Mouse (Mus musculus) forebrain, embryonic 12.5 days (tissue): ENCODE results near the gene Ap5z1. TPM values are rescaled to one million over a fixed set of nuclear protein-coding genes. Genes with fewer than 3 reads are reported as not detected.

Experiments used
- ATAC-seq: fragments of 200-750 bp; cut with Nextera tagmentation; 2 replicates; pipeline ENCODE4 v1.8.0; 2017; ENCODE audit warnings: moderate TSS enrichment; ENCODE audit not compliant: low FRiP score
- H3K27ac ChIP-seq: fragments of 300-500 bp; sonication (generic); 2 replicates; pipeline ENCODE4 v1.5.1; 2016; ENCODE audit warnings: mild to moderate bottlenecking
- H3K27me3 ChIP-seq: fragments of 300-500 bp; sonication (generic); 2 replicates; pipeline ENCODE4 v1.6.1; 2016; ENCODE audit warnings: mild to moderate bottlenecking
- H3K36me3 ChIP-seq: fragments of 300-500 bp; sonication (generic); replicated peaks from 2 replicates; pipeline ENCODE4 v1.6.1; 2016; ENCODE audit warnings: mild to moderate bottlenecking
- H3K4me1 ChIP-seq: fragments of 300-500 bp; sonication (generic); 2 replicates; pipeline ENCODE4 v1.6.1; 2016
- H3K4me2 ChIP-seq: fragments of 300-500 bp; sonication (generic); 2 replicates; pipeline ENCODE4 v1.6.1; 2016; ENCODE audit warnings: mild to moderate bottlenecking, moderate library complexity
- H3K4me3 ChIP-seq: fragments of 300-500 bp; sonication (generic); replicated peaks from 2 replicates; pipeline ENCODE4 v1.5.1; 2016; ENCODE audit warnings: mild to moderate bottlenecking
- H3K9ac ChIP-seq: fragments of 300-500 bp; sonication (generic); 2 replicates; pipeline ENCODE4 v1.6.1; 2016; ENCODE audit warnings: mild to moderate bottlenecking
- H3K9me3 ChIP-seq: fragments of 300-500 bp; sonication (generic); 2 replicates; pipeline ENCODE4 v1.6.1; 2016
- WGBS: fragments of 180-500 bp; shearing (Covaris S2); methylation state at CpG from one replicate; pipeline ENCODE4 v1.1.7; 2016; 5-methylcytosine and 5-hydroxymethylcytosine counted together
- polyA plus RNA-seq: library from polyadenylated mRNA; unstranded; fragments of >200 nt; fragmentation: Nextera tagmentation; extraction: Ambion mirVana; gene quantifications from 2 replicates; pipeline ENCODE4 v1.2.1, GENCODE M21; 2016

Ap5z1 gene
- polyA plus RNA-seq, 1 experiment from 2014 or later = 12.7 TPM

GRCm38 (mm10) chr5:142509141-142510060 lies 45.7 kb downstream of the Ap5z1 start:
- H3K36me3 ChIP-seq = no peaks in the 10 kb centered on the region
- H3K27me3 ChIP-seq = no peaks in the 10 kb centered on the region; the same call in 1 of the 2 replicates
- H3K27ac ChIP-seq = peak overlapping the region; percentile 66; the same call in 1 of the 2 replicates
- peaks cover 13% of the 10 kb centered on the region for H3K4me1 ChIP-seq
- peak overlapping the region; percentile 42; the same call in 1 of the 2 replicates for H3K9ac ChIP-seq
- 7% methylated on average over 15 of the region's 15 CpGs for WGBS
- ATAC-seq = peak; percentile 49
- no peaks in the 10 kb centered on the region for H3K9me3 ChIP-seq
- H3K4me3 ChIP-seq = no peak overlapping the region
- peak overlapping the region; percentile 36 for H3K4me2 ChIP-seq

GRCm38 (mm10) chr5:142510061-142510414 lies 46.3 kb downstream of the Ap5z1 start:
- Histone ChIP-seq H3K36me3 (no peaks in the 10 kb centered on the region), H3K9ac (0 out of 2 replicates have a peak overlapping the region, but pooled peaks have one; percentile 42), H3K4me1 (peaks cover 13% of the 10 kb centered on the region), H3K9me3 (no peaks in the 10 kb centered on the region), H3K4me3 (no peak overlapping the region), H3K27me3 (no peaks in the 10 kb centered on the region; the same call in 1 of the 2 replicates), H3K27ac (no peak overlapping the region), H3K4me2 (0 out of 2 replicates have a peak overlapping the region, but pooled peaks have one; percentile 36)
- 38% methylated on average over 7 of the region's 7 CpGs for WGBS
- ATAC-seq = no peak

GRCm38 (mm10) chr5:142512112-142512511 lies 48.4 kb downstream of the Ap5z1 start:
- 89% methylated on average over 4 of the region's 4 CpGs for WGBS
- Histone ChIP-seq H3K4me3 (no peak overlapping the region), H3K9ac (no peak overlapping the region), H3K27me3 (no peaks in the 10 kb centered on the region; the same call in 1 of the 2 replicates), H3K9me3 (no peaks in the 10 kb centered on the region), H3K27ac (no peak overlapping the region), H3K4me2 (no peak overlapping the region), H3K36me3 (no peaks in the 10 kb centered on the region), H3K4me1 (peaks cover 13% of the 10 kb centered on the region)
- no peak for ATAC-seq

DNA sequence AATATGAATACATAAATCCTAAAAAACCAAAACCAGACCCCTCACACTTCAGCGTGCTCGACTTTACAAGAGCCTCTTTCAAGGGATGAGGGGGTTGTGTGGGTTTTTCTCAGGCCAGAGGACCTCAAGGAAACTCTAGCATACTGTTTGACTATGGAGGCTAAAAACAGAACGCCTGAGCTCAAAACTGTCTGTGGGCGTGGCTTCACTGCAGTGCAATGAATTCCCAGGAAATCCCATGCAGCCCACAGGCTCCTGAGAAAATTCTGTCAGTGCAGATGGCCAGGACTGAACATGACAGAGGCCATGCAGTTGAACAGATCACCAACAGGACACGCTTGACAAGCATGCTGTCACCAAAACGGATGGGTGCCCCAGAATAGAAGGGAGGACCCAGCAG lies 55.2 kb downstream of the Ap5z1 start:
- 66% methylated on average over 6 of the region's 6 CpGs for WGBS
- no peak overlapping the region for H3K27ac ChIP-seq
- no peak overlapping the region for H3K9ac ChIP-seq
- no peaks in the 10 kb centered on the region for H3K4me1 ChIP-seq
- H3K27me3 ChIP-seq = no peaks in the 10 kb centered on the region
- H3K9me3 ChIP-seq = no peaks in the 10 kb centered on the region
- no peaks in the 10 kb centered on the region for H3K36me3 ChIP-seq
- no peak overlapping the region for H3K4me3 ChIP-seq
- no peak overlapping the region for H3K4me2 ChIP-seq
- no peak for ATAC-seq

- Histone ChIP-seq H3K36me3 (no peaks in the 10 kb centered on the region), H3K4me1 (no peaks in the 10 kb centered on the region; the same call in 1 of the 2 replicates), H3K4me2 (no peak overlapping the region), H3K27ac (no peak overlapping the region), H3K9me3 (no peaks in the 10 kb centered on the region), H3K9ac (no peak overlapping the region), H3K4me3 (no peak overlapping the region), H3K27me3 (no peaks in the 10 kb centered on the region)
- no peak for ATAC-seq
- 81% methylated on average over 4 of the region's 4 CpGs for WGBS
These were observed 56.6 kb downstream of the Ap5z1 start for GRCm38 (mm10) chr5:142520360-142520759.

DNA sequence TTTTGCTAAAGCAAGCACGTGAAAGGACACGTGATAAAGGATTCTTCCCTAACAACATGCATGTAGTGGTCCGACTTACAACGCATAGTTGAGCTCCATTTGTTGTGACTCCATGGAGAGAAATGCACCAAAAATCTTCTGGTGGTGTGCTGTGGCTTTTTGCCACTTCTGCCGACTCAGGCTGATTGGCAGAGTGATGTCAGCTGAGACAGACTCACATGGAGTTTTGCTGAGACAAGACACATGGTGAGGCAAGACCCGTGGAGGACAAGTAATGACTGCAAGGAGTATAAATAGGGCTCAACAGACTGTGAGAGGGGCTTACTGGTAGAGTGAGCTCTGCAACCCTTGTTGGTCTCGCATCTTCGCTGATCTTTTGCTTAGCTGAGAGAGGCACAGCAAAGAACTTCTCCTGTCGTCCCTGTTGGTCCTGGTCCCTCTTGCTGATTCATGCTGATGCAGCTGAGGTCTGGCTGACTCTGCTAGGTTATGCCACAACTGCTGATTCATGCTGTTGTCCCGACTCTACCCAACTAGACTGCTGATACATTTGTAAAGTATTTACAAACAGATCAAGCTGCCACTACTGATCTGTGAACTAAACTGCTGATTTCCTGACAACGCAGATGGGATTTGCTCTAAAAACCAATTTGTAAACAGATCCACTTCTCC lies 57.6 kb downstream of the Ap5z1 start:
- WGBS = 90% methylated on average over 11 of the region's 11 CpGs

GRCm38 (mm10) chr5:142524711-142525464 lies 61.1 kb downstream of the Ap5z1 start:
- no peak overlapping the region for H3K27ac ChIP-seq
- no peak for ATAC-seq
- H3K4me3 ChIP-seq = no peak overlapping the region
- H3K9ac ChIP-seq = no peak overlapping the region
- H3K36me3 ChIP-seq = no peaks in the 10 kb centered on the region
- peaks cover 21% of the 10 kb centered on the region for H3K27me3 ChIP-seq
- WGBS = 75% methylated on average over 8 of the region's 8 CpGs
- H3K4me1 ChIP-seq = no peaks in the 10 kb centered on the region; the same call in 1 of the 2 replicates
- H3K4me2 ChIP-seq = no peak overlapping the region
- no peaks in the 10 kb centered on the region for H3K9me3 ChIP-seq

More for the DNA sequence above, 57.6 kb downstream of the Ap5z1 start:
- Histone ChIP-seq H3K4me2 (no peak overlapping the region), H3K4me1 (no peaks in the 10 kb centered on the region; the same call in 1 of the 2 replicates), H3K9me3 (no peaks in the 10 kb centered on the region), H3K27me3 (no peaks in the 10 kb centered on the region), H3K27ac (no peak overlapping the region), H3K4me3 (no peak overlapping the region), H3K9ac (no peak overlapping the region), H3K36me3 (no peaks in the 10 kb centered on the region)
- ATAC-seq = no peak

Other genes starting within 250 kb of the Ap5z1 start
- gene Foxk1, start 62.4 kb upstream of the Ap5z1 start, polyA plus RNA-seq = 5.2 and 5.9 TPM in 2 replicates
- gene Papolb, start 66.1 kb downstream of the Ap5z1 start, polyA plus RNA-seq = 0.10 and 0.19 TPM in 2 replicates
- 3.2 and 3.3 TPM in 2 replicates for gene Radil, start 87.2 kb downstream of the Ap5z1 start, polyA plus RNA-seq
- gene Mmd2, start 144.9 kb downstream of the Ap5z1 start, polyA plus RNA-seq = 17.7 and 20.0 TPM in 2 replicates
- gene Wipi2, start 163.8 kb downstream of the Ap5z1 start, polyA plus RNA-seq = 59.7 and 60.4 TPM in 2 replicates
- 43.4 and 44.9 TPM in 2 replicates for gene Slc29a4, start 228.6 kb downstream of the Ap5z1 start, polyA plus RNA-seq